Mouse (Mus musculus): Measurements from ENCODE around the gene Kank1. TPM values are rescaled to one million over a fixed set of nuclear protein-coding genes. Genes with fewer than 3 reads are reported as not detected.
A peak's percentile ranks its signal among the peaks of the same experiment; 100 is the strongest.

Kank1 gene
- polyA plus RNA-seq, 1 experiment from 2014 or later, result 4.7 TPM

- no peak overlapping the region for H3K9ac ChIP-seq (replicated peaks; ENCODE audit: low read length)
- WGBS, result 27% methylated on average over 11 of the region's 11 CpGs
- 0 out of 2 replicates have a peak, but pooled peaks cover 3% of the 10 kb centered on the region for H3K4me1 ChIP-seq (ENCODE audit: control insufficient read depth, insufficient read depth, low read length)
- no peak overlapping the region for H3K4me3 ChIP-seq (replicated peaks; ENCODE audit: low read depth, low read length)
- H3K27ac ChIP-seq (replicated peaks; ENCODE audit: low read depth, low read length), result no peak overlapping the region
- H3K27me3 ChIP-seq (ENCODE audit: control insufficient read depth, insufficient read depth, low read length), result no peaks in the 10 kb centered on the region
- ATAC-seq (ENCODE audit: low FRiP score, low TSS enrichment), result no peak; the same call in 1 of the 2 replicates
- DNase-seq, result peak; percentile 91
- no peaks in the 10 kb centered on the region for H3K9me3 ChIP-seq (ENCODE audit: control insufficient read depth, low read length)
- H3K4me2 ChIP-seq (ENCODE audit: low read length), result 0 out of 2 replicates have a peak overlapping the region, but pooled peaks have one; percentile 13
- H3K36me3 ChIP-seq (ENCODE audit: control insufficient read depth, insufficient read depth, low read length), result no peaks in the 10 kb centered on the region
Measured at GRCm38 (mm10) chr19:25340630-25341620, 104.2 kb downstream of the Kank1 start.

DNA sequence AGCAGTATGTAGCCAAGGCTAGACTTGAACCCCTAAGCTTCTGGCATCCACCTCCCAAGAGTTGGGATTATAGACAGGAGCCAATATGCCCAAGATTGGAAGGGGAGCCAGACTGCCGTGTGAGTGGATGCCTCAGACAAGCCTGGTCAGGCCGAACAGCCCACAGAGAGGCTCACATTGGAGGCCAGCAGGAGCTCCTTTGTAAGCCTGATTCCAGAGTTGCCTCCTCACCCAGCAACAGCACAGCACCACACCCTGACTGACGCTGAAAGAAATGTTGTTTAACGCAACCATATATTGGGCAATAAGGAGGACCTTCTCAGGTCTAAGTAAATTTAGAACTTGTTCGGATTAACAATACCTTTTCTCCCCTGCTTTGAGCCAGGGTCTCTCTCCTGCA, 105.3 kb downstream of the Kank1 start:
- H3K4me1 ChIP-seq (ENCODE audit: control insufficient read depth, insufficient read depth, low read length), result 0 out of 2 replicates have a peak, but pooled peaks cover 3% of the 10 kb centered on the region
- DNase-seq (no peak), ATAC-seq (ENCODE audit: low FRiP score, low TSS enrichment) (no peak)
- no peak overlapping the region for H3K9ac ChIP-seq (replicated peaks; ENCODE audit: low read length)
- H3K27ac ChIP-seq (replicated peaks; ENCODE audit: low read depth, low read length), result no peak overlapping the region
- H3K36me3 ChIP-seq (ENCODE audit: control insufficient read depth, insufficient read depth, low read length), result no peaks in the 10 kb centered on the region
- no peak overlapping the region for H3K4me2 ChIP-seq (ENCODE audit: low read length)
- H3K9me3 ChIP-seq (ENCODE audit: control insufficient read depth, low read length), result no peaks in the 10 kb centered on the region
- no peaks in the 10 kb centered on the region for H3K27me3 ChIP-seq (ENCODE audit: control insufficient read depth, insufficient read depth, low read length)
- 62% methylated on average over 5 of the region's 5 CpGs for WGBS
- no peak overlapping the region for H3K4me3 ChIP-seq (replicated peaks; ENCODE audit: low read depth, low read length)

- Histone ChIP-seq H3K4me3 (replicated peaks; ENCODE audit: low read depth, low read length) (no peak overlapping the region), H3K9me3 (ENCODE audit: control insufficient read depth, low read length) (no peaks in the 10 kb centered on the region), H3K9ac (replicated peaks; ENCODE audit: low read length) (no peak overlapping the region), H3K4me1 (ENCODE audit: control insufficient read depth, insufficient read depth, low read length) (0 out of 2 replicates have a peak, but pooled peaks cover 3% of the 10 kb centered on the region), H3K36me3 (ENCODE audit: control insufficient read depth, insufficient read depth, low read length) (no peaks in the 10 kb centered on the region), H3K27me3 (ENCODE audit: control insufficient read depth, insufficient read depth, low read length) (no peaks in the 10 kb centered on the region), H3K4me2 (ENCODE audit: low read length) (no peak overlapping the region), H3K27ac (replicated peaks; ENCODE audit: low read depth, low read length) (no peak overlapping the region)
- DNase-seq (no peak), ATAC-seq (ENCODE audit: low FRiP score, low TSS enrichment) (no peak)
- 79% methylated on average over 16 of the region's 16 CpGs for WGBS
Measured at GRCm38 (mm10) chr19:25343657-25344322, 107.0 kb downstream of the Kank1 start.

- ATAC-seq (ENCODE audit: low FRiP score, low TSS enrichment), result no peak
- H3K27me3 ChIP-seq (ENCODE audit: control insufficient read depth, insufficient read depth, low read length), result no peaks in the 10 kb centered on the region
- H3K36me3 ChIP-seq (ENCODE audit: control insufficient read depth, insufficient read depth, low read length), result no peaks in the 10 kb centered on the region
- DNase-seq, result peak; percentile 56
- H3K4me3 ChIP-seq (replicated peaks; ENCODE audit: low read depth, low read length), result no peak overlapping the region
- H3K4me2 ChIP-seq (ENCODE audit: low read length), result no peak overlapping the region
- H3K4me1 ChIP-seq (ENCODE audit: control insufficient read depth, insufficient read depth, low read length), result 0 out of 2 replicates have a peak, but pooled peaks cover 3% of the 10 kb centered on the region
- no peak overlapping the region for H3K9ac ChIP-seq (replicated peaks; ENCODE audit: low read length)
- H3K27ac ChIP-seq (replicated peaks; ENCODE audit: low read depth, low read length), result no peak overlapping the region
- no peaks in the 10 kb centered on the region for H3K9me3 ChIP-seq (ENCODE audit: control insufficient read depth, low read length)
- 58% methylated on average over 6 of the region's 6 CpGs for WGBS
Measured at GRCm38 (mm10) chr19:25344371-25344770, 107.6 kb downstream of the Kank1 start.

DNA sequence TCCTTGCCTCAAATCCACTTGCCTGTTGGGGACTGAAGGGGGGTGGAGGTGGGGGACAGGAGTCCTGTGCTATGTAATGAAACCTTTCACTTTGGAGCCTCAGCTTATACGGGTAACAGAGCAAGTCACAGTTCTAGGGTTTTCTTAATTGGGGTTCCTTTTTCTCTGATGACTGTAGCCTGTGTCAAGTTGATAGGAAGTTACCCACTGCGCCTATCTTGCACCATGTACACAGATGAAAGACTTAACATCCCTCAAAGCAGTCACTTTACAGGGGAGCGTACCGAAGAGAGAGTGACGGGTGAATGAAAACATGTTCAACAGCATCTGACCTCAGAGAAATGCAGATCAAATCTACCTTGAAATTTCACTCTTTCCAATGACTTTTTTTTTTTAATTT, 109.2 kb downstream of the Kank1 start:
- DNase-seq (no peak), ATAC-seq (ENCODE audit: low FRiP score, low TSS enrichment) (no peak)
- H3K9me3 ChIP-seq (ENCODE audit: control insufficient read depth, low read length), result no peaks in the 10 kb centered on the region
- no peak overlapping the region for H3K27ac ChIP-seq (replicated peaks; ENCODE audit: low read depth, low read length)
- no peak overlapping the region for H3K4me2 ChIP-seq (ENCODE audit: low read length)
- 91% methylated on average over 5 of the region's 5 CpGs for WGBS
- H3K4me3 ChIP-seq (replicated peaks; ENCODE audit: low read depth, low read length), result no peak overlapping the region
- no peaks in the 10 kb centered on the region for H3K27me3 ChIP-seq (ENCODE audit: control insufficient read depth, insufficient read depth, low read length)
- H3K4me1 ChIP-seq (ENCODE audit: control insufficient read depth, insufficient read depth, low read length), result 0 out of 2 replicates have a peak, but pooled peaks cover under 1% of the 10 kb centered on the region
- H3K9ac ChIP-seq (replicated peaks; ENCODE audit: low read length), result no peak overlapping the region
- H3K36me3 ChIP-seq (ENCODE audit: control insufficient read depth, insufficient read depth, low read length), result no peaks in the 10 kb centered on the region

- Histone ChIP-seq H3K27ac (replicated peaks; ENCODE audit: low read depth, low read length) (no peak overlapping the region), H3K36me3 (ENCODE audit: control insufficient read depth, insufficient read depth, low read length) (no peaks in the 10 kb centered on the region), H3K4me3 (replicated peaks; ENCODE audit: low read depth, low read length) (no peak overlapping the region), H3K4me2 (ENCODE audit: low read length) (no peak overlapping the region), H3K9ac (replicated peaks; ENCODE audit: low read length) (no peak overlapping the region), H3K4me1 (ENCODE audit: control insufficient read depth, insufficient read depth, low read length) (peaks cover 4% of the 10 kb centered on the region; the same call in 1 of the 2 replicates), H3K27me3 (ENCODE audit: control insufficient read depth, insufficient read depth, low read length) (no peaks in the 10 kb centered on the region), H3K9me3 (ENCODE audit: control insufficient read depth, low read length) (no peaks in the 10 kb centered on the region)
- WGBS, result 86% methylated on average over 5 of the region's 5 CpGs
- ATAC-seq (ENCODE audit: low FRiP score, low TSS enrichment), result no peak
- no peak for DNase-seq
Measured at GRCm38 (mm10) chr19:25347515-25347914, 110.7 kb downstream of the Kank1 start.

DNA sequence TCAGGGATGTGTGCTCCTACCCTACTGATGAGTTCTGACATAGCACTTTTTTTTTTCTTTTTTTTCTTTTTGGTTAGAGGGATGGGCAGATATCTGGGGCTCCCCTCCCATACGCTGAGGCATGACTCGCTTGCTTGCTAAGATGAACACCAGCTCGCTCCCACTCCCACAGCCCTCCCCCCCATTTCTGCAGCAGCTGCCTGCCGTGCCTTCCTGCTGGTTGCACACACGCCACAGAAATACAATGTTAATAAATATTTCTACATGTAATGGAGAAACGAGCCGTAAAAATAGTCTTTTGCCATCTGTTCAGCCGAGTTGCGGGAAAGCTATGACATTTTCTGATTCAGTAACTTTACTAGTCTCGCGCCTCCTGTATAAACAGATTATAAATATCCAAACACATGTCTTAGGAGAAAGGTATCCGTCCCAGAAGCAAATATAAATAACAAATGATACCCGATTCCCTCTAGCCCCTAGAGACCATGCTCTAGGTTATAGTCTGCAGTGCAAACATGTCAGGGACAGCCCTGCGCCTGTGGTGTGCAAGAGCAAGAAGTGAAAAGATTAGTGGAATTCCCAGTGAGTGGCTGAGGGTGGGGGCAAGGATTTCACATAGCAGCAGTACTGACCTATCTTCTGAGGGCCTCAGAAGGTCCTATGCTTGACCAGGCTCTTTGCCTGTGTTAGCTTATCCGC, 114.6 kb downstream of the Kank1 start:
- ATAC-seq (ENCODE audit: low FRiP score, low TSS enrichment) (no peak), DNase-seq (peak; percentile 43)
- no peaks in the 10 kb centered on the region for H3K9me3 ChIP-seq (ENCODE audit: control insufficient read depth, low read length)
- 67% methylated on average over 15 of the region's 15 CpGs for WGBS
- no peak overlapping the region for H3K9ac ChIP-seq (replicated peaks; ENCODE audit: low read length)
- no peak overlapping the region for H3K4me2 ChIP-seq (ENCODE audit: low read length)
- no peak overlapping the region for H3K27ac ChIP-seq (replicated peaks; ENCODE audit: low read depth, low read length)
- no peaks in the 10 kb centered on the region for H3K27me3 ChIP-seq (ENCODE audit: control insufficient read depth, insufficient read depth, low read length)
- no peaks in the 10 kb centered on the region for H3K36me3 ChIP-seq (ENCODE audit: control insufficient read depth, insufficient read depth, low read length)
- H3K4me3 ChIP-seq (replicated peaks; ENCODE audit: low read depth, low read length), result no peak overlapping the region
- H3K4me1 ChIP-seq (ENCODE audit: control insufficient read depth, insufficient read depth, low read length), result peaks cover 4% of the 10 kb centered on the region; the same call in 1 of the 2 replicates

DNA sequence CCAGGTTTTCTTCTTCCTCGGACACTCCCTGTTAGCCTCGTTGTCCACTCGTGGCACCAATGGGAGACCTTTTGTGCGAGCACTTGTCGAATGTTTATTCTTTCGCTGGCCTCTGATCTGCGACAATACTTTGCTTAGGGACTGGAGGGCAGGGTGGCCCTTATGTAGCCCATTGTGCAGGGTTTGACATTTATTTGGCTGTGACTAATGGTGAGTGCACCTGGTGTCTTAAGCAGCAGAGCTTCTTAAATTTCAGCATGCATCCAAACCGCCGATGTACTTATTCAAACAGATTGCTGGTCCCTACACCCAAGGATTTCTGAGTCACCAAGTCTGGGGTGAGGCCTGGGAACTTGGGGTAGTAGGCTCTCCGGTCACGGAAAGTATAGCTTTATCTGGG, 120.3 kb downstream of the Kank1 start:
- DNase-seq (no peak), ATAC-seq (ENCODE audit: low FRiP score, low TSS enrichment) (no peak)
- Histone ChIP-seq H3K4me1 (ENCODE audit: control insufficient read depth, insufficient read depth, low read length) (0 out of 2 replicates have a peak, but pooled peaks cover 16% of the 10 kb centered on the region), H3K9me3 (ENCODE audit: control insufficient read depth, low read length) (no peaks in the 10 kb centered on the region), H3K4me2 (ENCODE audit: low read length) (no peak overlapping the region), H3K4me3 (replicated peaks; ENCODE audit: low read depth, low read length) (no peak overlapping the region), H3K27ac (replicated peaks; ENCODE audit: low read depth, low read length) (no peak overlapping the region), H3K36me3 (ENCODE audit: control insufficient read depth, insufficient read depth, low read length) (no peaks in the 10 kb centered on the region), H3K27me3 (ENCODE audit: control insufficient read depth, insufficient read depth, low read length) (no peaks in the 10 kb centered on the region), H3K9ac (replicated peaks; ENCODE audit: low read length) (no peak overlapping the region)
- 70% methylated on average over 11 of the region's 11 CpGs for WGBS
